ENCODE assay signal across 28 mouse cellular contexts in genomic region chr12:80794522-80794921, GRCm38 (mm10). TPM values are rescaled to one million over a fixed set of nuclear protein-coding genes. Genes with fewer than 3 reads are reported as not detected.
DNase-seq lines count a peak whose midpoint lies in the region; ATAC-seq and TF ChIP-seq lines count a peak whose summit lies in the region.
"Had no signal": no experiment of that assay in that cellular context is flagged by ENCODE, and none has a peak within 500 bp of the region (broad histone marks: within the 10 kb centered on the region; RNA-seq: fewer than 3 reads in every experiment).

No protein-coding gene starts in this region.

- no peaks in the 10 kb centered on the region for H3K27me3 ChIP-seq in heart, adult 2 months (ENCODE audit: control insufficient read depth, insufficient read depth, low read length)
- H3K27me3 ChIP-seq in liver, adult 2 months (ENCODE audit: control insufficient read depth, insufficient read depth, low read length), result no peaks in the 10 kb centered on the region
- no peaks in the 10 kb centered on the region for H3K27me3 ChIP-seq in liver, postnatal 0 days (ENCODE audit: insufficient read depth, low read length)
- H3K27me3 ChIP-seq: CH12.LX; forebrain, embryonic 13.5 days; heart, embryonic 12.5 days; heart, embryonic 15.5 days; Patski had no signal

- peaks cover 3% of the 10 kb centered on the region; the same call in 1 of the 2 replicates for H3K79me2 ChIP-seq in heart, adult 2 months (replicated peaks; ENCODE audit: control insufficient read depth, insufficient read depth, low read length)
- peaks cover 21% of the 10 kb centered on the region for H3K79me2 ChIP-seq in liver, adult 2 months (ENCODE audit: control insufficient read depth, insufficient read depth, low read length)

- TF ChIP-seq POLR2A in heart, adult 2 months (IDR thresholded peaks at IDR 0.05; ENCODE audit: insufficient read depth, low read depth, low read length), result no peak
- TF ChIP-seq POLR2A in liver, adult 2 months (IDR thresholded peaks at IDR 0.05; ENCODE audit: extremely low read depth, insufficient read depth, low read length), result no peak

- no peak for ATAC-seq in liver, postnatal 0 days
- ATAC-seq: forebrain, embryonic 13.5 days; forebrain, embryonic 16.5 days; hindbrain, postnatal 0 days; Patski had no signal

- no peak overlapping the region for H3K4me2 ChIP-seq in liver, postnatal 0 days (ENCODE audit: low read depth, low read length)
- H3K4me2 ChIP-seq: forebrain, embryonic 13.5 days; heart, embryonic 12.5 days; heart, embryonic 15.5 days; hindbrain, embryonic 14.5 days had no signal

- intact Hi-C loops in heart, adult 2 months (cut with DNase I), result loop anchor here (5.0 kb wide), 1 partner anchor 73 kb away; no protein-coding TSS in a partner anchor

- H3K9me3 ChIP-seq in liver, postnatal 0 days (ENCODE audit: low read length), result no peaks in the 10 kb centered on the region
- H3K9me3 ChIP-seq: forebrain, embryonic 10.5 days; forebrain, embryonic 13.5 days; G1E; heart, embryonic 12.5 days; heart, embryonic 15.5 days had no signal

- DNase-seq in cerebellum, adult 9-10 months, result peak; percentile 65
- DNase-seq in cerebellum, adult 11 months, result no peak
- DNase-seq in heart, adult 2 months, result no peak
- no peak for DNase-seq in heart, adult 9 months (ENCODE audit: low spot score in 2 of 2)
- DNase-seq in liver, adult 2 months (ENCODE audit: extremely low read depth, low read depth, low spot score), result peak; percentile 83
- DNase-seq in liver, postnatal 0 days, result no peak
- no peak for DNase-seq in spleen, adult 18-20 months
- DNase-seq: adrenal gland, postnatal 10 days; adrenal gland, postnatal 36 days; cerebellum, adult 11-12 months; cerebellum, adult 8-10 months; cerebellum, postnatal 14 days; gastrocnemius, postnatal 14 days; heart, postnatal 10 days; heart, postnatal 36 days had no signal

- peak overlapping the region; percentile 73 for H3K27ac ChIP-seq in heart, adult 2 months
- peak overlapping the region; percentile 70 for H3K27ac ChIP-seq in liver, adult 2 months (replicated peaks; ENCODE audit: insufficient read depth, low read depth, low read length)
- H3K27ac ChIP-seq in liver, postnatal 0 days (ENCODE audit: low read depth), result no peak overlapping the region
- H3K27ac ChIP-seq: forebrain, embryonic 10.5 days; forebrain, embryonic 13.5 days; hindbrain, embryonic 14.5 days; hindbrain, postnatal 0 days had no signal

- H3K4me3 ChIP-seq in heart, adult 2 months, result no peak overlapping the region
- no peak overlapping the region for H3K4me3 ChIP-seq in liver, adult 2 months (ENCODE audit: insufficient read depth, low read depth, low read length)
- no peak overlapping the region for H3K4me3 ChIP-seq in liver, postnatal 0 days (ENCODE audit: low read depth, low read length)
- H3K4me3 ChIP-seq: forebrain, embryonic 10.5 days; forebrain, embryonic 13.5 days; heart, embryonic 12.5 days; heart, embryonic 15.5 days had no signal

- no peak overlapping the region for H3K9ac ChIP-seq in heart, adult 2 months (ENCODE audit: low read depth, low read length)
- H3K9ac ChIP-seq in liver, adult 2 months (ENCODE audit: low read depth, low read length), result no peak overlapping the region
- no peak overlapping the region for H3K9ac ChIP-seq in liver, postnatal 0 days (replicated peaks)
- H3K9ac ChIP-seq: forebrain, embryonic 13.5 days; heart, embryonic 12.5 days; heart, embryonic 15.5 days; hindbrain, embryonic 14.5 days had no signal

- H3K4me1 ChIP-seq in heart, adult 2 months (ENCODE audit: control insufficient read depth, insufficient read depth, low read length), result peaks cover 22% of the 10 kb centered on the region
- peaks cover 33% of the 10 kb centered on the region for H3K4me1 ChIP-seq in liver, adult 2 months (ENCODE audit: control insufficient read depth, insufficient read depth, low read length)
- H3K4me1 ChIP-seq in liver, postnatal 0 days (ENCODE audit: insufficient read depth), result peaks cover 46% of the 10 kb centered on the region

- TF ChIP-seq EP300 in heart, adult 2 months (IDR thresholded peaks at IDR 0.05; ENCODE audit: insufficient read depth, low read depth, low read length), result no peak
- TF ChIP-seq EP300 in liver, postnatal 0 days (IDR thresholded peaks at IDR 0.05; ENCODE audit: low read depth), result no peak

- no peak for TF ChIP-seq CTCF in heart, adult 2 months (IDR thresholded peaks at IDR 0.05)
- TF ChIP-seq CTCF in liver, adult 2 months (IDR thresholded peaks at IDR 0.05; ENCODE audit: low read depth, low read length), result no peak
- no peak for TF ChIP-seq CTCF in liver, postnatal 0 days (IDR thresholded peaks at IDR 0.05; ENCODE audit: low read depth)

- WGBS in heart, adult 2 months, result 89% methylated on average over 4 of the region's 4 CpGs
- WGBS in liver, adult 2 months, result 60% methylated on average over 4 of the region's 4 CpGs
- WGBS in liver, postnatal 0 days (ENCODE audit: insufficient replicate concordance), result 84% methylated on average over 4 of the region's 4 CpGs

- peaks cover 44% of the 10 kb centered on the region for H3K36me3 ChIP-seq in heart, adult 2 months (ENCODE audit: control insufficient read depth, insufficient read depth, low read length)
- no peaks in the 10 kb centered on the region for H3K36me3 ChIP-seq in liver, adult 2 months (ENCODE audit: control insufficient read depth, insufficient read depth, low read length)
- 0 out of 2 replicates have a peak, but pooled peaks cover 8% of the 10 kb centered on the region for H3K36me3 ChIP-seq in liver, postnatal 0 days (replicated peaks; ENCODE audit: insufficient read depth, low read length)
- H3K36me3 ChIP-seq: heart, embryonic 12.5 days; heart, embryonic 15.5 days had no signal

RNA-seq across cellular contexts. Expression of gene Susd6, which starts 4.2 kb away (rescaled TPM):
- 10 to 100 TPM; 67.4 to 78.6 TPM for total RNA-seq in heart, adult 2 months (2021)
- 50.1 and 75.8 TPM in 2 replicates for polyA plus RNA-seq in heart, adult 2 months (2012; rRNA removed)
- total RNA-seq in liver, adult 2 months (2014; rRNA removed), result 20.1 and 27.5 TPM in 2 replicates
- 21.8 and 22.3 TPM in 2 replicates for polyA plus RNA-seq in liver, adult 2 months (2012; rRNA removed)
- polyA plus RNA-seq in liver, postnatal 0 days (2015; fragmentation: Nextera tagmentation; extraction: Ambion mirVana), result 8.6 and 10.8 TPM in 2 replicates

RNA-seq across cellular contexts. Expression of gene Ccdc177, which starts 34.0 kb away (rescaled TPM):
- total RNA-seq in heart, adult 2 months (2021), result under 1 TPM in 1 of 2 experiments, not detected in 1; 0.05 TPM
- not detected in 2 replicates for polyA plus RNA-seq in heart, adult 2 months (2012; rRNA removed)
- total RNA-seq in liver, adult 2 months (2014; rRNA removed), result not detected in 2 replicates
- polyA plus RNA-seq in liver, adult 2 months (2012; rRNA removed), result not detected in 2 replicates
- not detected in 2 replicates for polyA plus RNA-seq in liver, postnatal 0 days (2015; fragmentation: Nextera tagmentation; extraction: Ambion mirVana)
- total RNA-seq: adrenal gland, adult 18-20 months; adrenal gland, postnatal 36 days; CH12.LX; gastrocnemius, adult 18-20 months; heart, postnatal 36 days had no signal
- polyA plus RNA-seq: G1E; heart, embryonic 15.5 days; inflammation-experienced regulatory T-cells, adult 6 months had no signal

Comparison
In these comparisons a context has a peak if more than half of its experiments do, and no peak if none do; other contexts are left out.
1. DNase-seq: peak in cerebellum, adult 9-10 months (single experiment) and liver, adult 2 months (single experiment); none in cerebellum, adult 11 months (single experiment), heart, adult 2 months (0 of 2), heart, adult 9 months (0 of 2), liver, postnatal 0 days (single experiment) and spleen, adult 18-20 months (0 of 2).